Mouse (Mus musculus) embryonic facial prominence, embryonic 11.5 days (tissue): ENCODE measurements around the gene Eaf1. TPM values are rescaled to one million over a fixed set of nuclear protein-coding genes. Genes with fewer than 3 reads are reported as not detected.

ENCODE experiments used
- ATAC-seq: fragments of 200-750 bp; cut with Nextera tagmentation; replicated peaks from 2 replicates; pipeline ENCODE4 v1.8.0; 2017; ENCODE audit warnings: low read depth; ENCODE audit not compliant: insufficient number of reproducible peaks, low FRiP score, low TSS enrichment
- DNase-seq: peaks from one replicate; pipeline ENCODE4 v3.0.0-alpha.2; 2015; ENCODE audit warnings: low spot score
- H3K27ac ChIP-seq: fragments of 300-500 bp; sonication (generic); replicated peaks from 2 replicates; pipeline ENCODE4 v1.5.1; 2014; ENCODE audit warnings: mild to moderate bottlenecking, low read depth, low read length, control low read depth
- H3K27me3 ChIP-seq: fragments of 300-500 bp; sonication (generic); 2 replicates; pipeline ENCODE4 v1.6.1; 2014; ENCODE audit warnings: mild to moderate bottlenecking, low read length, moderate library complexity, mixed read lengths; ENCODE audit not compliant: control insufficient read depth, insufficient read depth
- H3K36me3 ChIP-seq: fragments of 300-500 bp; sonication (generic); replicated peaks from 2 replicates; pipeline ENCODE4 v1.6.1; 2014; ENCODE audit warnings: low read depth, mild to moderate bottlenecking, low read length, moderate library complexity, mixed read lengths; ENCODE audit not compliant: control insufficient read depth, insufficient read depth
- H3K4me1 ChIP-seq: fragments of 300-500 bp; sonication (generic); 2 replicates; pipeline ENCODE4 v1.6.1; 2014; ENCODE audit warnings: low read length, mixed read lengths; ENCODE audit not compliant: control insufficient read depth, insufficient read depth
- H3K4me2 ChIP-seq: fragments of 300-500 bp; sonication (generic); 2 replicates; pipeline ENCODE4 v1.6.1; 2014; ENCODE audit warnings: low read depth, mild to moderate bottlenecking, control low read depth, low read length, moderate library complexity
- H3K4me3 ChIP-seq: fragments of 300-500 bp; sonication (generic); 2 replicates; pipeline ENCODE4 v1.5.1; 2014; ENCODE audit warnings: low read depth, low read length, control low read depth
- H3K9ac ChIP-seq: fragments of 300-500 bp; sonication (generic); replicated peaks from 2 replicates; pipeline ENCODE4 v1.6.1; 2014; ENCODE audit warnings: mild to moderate bottlenecking, control low read depth, low read length
- H3K9me3 ChIP-seq: fragments of 300-500 bp; sonication (generic); replicated peaks from 2 replicates; pipeline ENCODE4 v1.6.1; 2016; ENCODE audit warnings: mild to moderate bottlenecking, low read length, inconsistent platforms, mixed read lengths; ENCODE audit not compliant: control insufficient read depth
- whole genome bisulfite sequencing: fragments of 180-500 bp; shearing (Covaris S2); extraction: QIAGEN DNeasy Blood & Tissue Kit; methylation state at CpG from one replicate; pipeline ENCODE4 v1.1.7; 2014; 5-methylcytosine and 5-hydroxymethylcytosine counted together
- polyA plus RNA-seq: library from polyadenylated mRNA; unstranded; fragments of >200 nt; fragmentation: Nextera tagmentation; extraction: Ambion mirVana; gene quantifications from 2 replicates; pipeline ENCODE4 v1.2.1, GENCODE M21; 2014

The Eaf1 gene
- polyA plus RNA-seq, 1 experiment from 2014 or later, result 26.7 TPM

GRCm38 (mm10) chr14:31515895-31516294, 21.7 kb downstream of the Eaf1 start:
- Histone ChIP-seq H3K4me3 (no peak overlapping the region), H3K9me3 (no peaks in the 10 kb centered on the region), H3K36me3 (no peaks in the 10 kb centered on the region), H3K27ac (no peak overlapping the region), H3K27me3 (no peaks in the 10 kb centered on the region), H3K9ac (no peak overlapping the region), H3K4me2 (no peak overlapping the region), H3K4me1 (no peaks in the 10 kb centered on the region)
- ATAC-seq (no peak), DNase-seq (no peak)
- 96% methylated on average over 2 of the region's 2 CpGs for WGBS

- no peaks in the 10 kb centered on the region for H3K36me3 ChIP-seq
- DNase-seq, result peak; percentile 37
- ATAC-seq, result no peak
Measured at GRCm38 (mm10) chr14:31519165-31519564, 25.0 kb downstream of the Eaf1 start.

GRCm38 (mm10) chr14:31521318-31521717, 27.1 kb downstream of the Eaf1 start:
- H3K4me1 ChIP-seq, result no peaks in the 10 kb centered on the region
- WGBS, result 73% methylated on average over 2 of the region's 2 CpGs
- H3K27ac ChIP-seq, result no peak overlapping the region
- no peak overlapping the region for H3K4me2 ChIP-seq
- no peak for ATAC-seq
- no peak overlapping the region for H3K4me3 ChIP-seq
- H3K27me3 ChIP-seq, result no peaks in the 10 kb centered on the region
- no peak for DNase-seq
- no peaks in the 10 kb centered on the region for H3K36me3 ChIP-seq
- H3K9ac ChIP-seq, result no peak overlapping the region
- H3K9me3 ChIP-seq, result no peaks in the 10 kb centered on the region

More at GRCm38 (mm10) chr14:31519165-31519564, 25.0 kb downstream of the Eaf1 start:
- H3K4me1 ChIP-seq, result no peaks in the 10 kb centered on the region
- 51% methylated on average over 3 of the region's 3 CpGs for WGBS
- H3K4me2 ChIP-seq, result no peak overlapping the region
- H3K9ac ChIP-seq, result no peak overlapping the region
- no peaks in the 10 kb centered on the region for H3K27me3 ChIP-seq
- H3K27ac ChIP-seq, result no peak overlapping the region
- H3K4me3 ChIP-seq, result no peak overlapping the region
- H3K9me3 ChIP-seq, result no peaks in the 10 kb centered on the region

- ATAC-seq, result no peak
- Histone ChIP-seq H3K9ac (no peak overlapping the region), H3K36me3 (no peaks in the 10 kb centered on the region), H3K9me3 (no peaks in the 10 kb centered on the region), H3K27ac (no peak overlapping the region), H3K4me2 (no peak overlapping the region), H3K4me3 (no peak overlapping the region), H3K27me3 (no peaks in the 10 kb centered on the region), H3K4me1 (no peaks in the 10 kb centered on the region)
- no peak for DNase-seq
- WGBS, result 79% methylated on average over 7 of the region's 7 CpGs
Measured at GRCm38 (mm10) chr14:31525040-31525810, 31.0 kb downstream of the Eaf1 start.

- Histone ChIP-seq H3K4me1 (peaks cover 6% of the 10 kb centered on the region; the same call in 1 of the 2 replicates), H3K9me3 (no peaks in the 10 kb centered on the region), H3K27me3 (no peaks in the 10 kb centered on the region), H3K4me3 (no peak overlapping the region), H3K27ac (no peak overlapping the region), H3K36me3 (no peaks in the 10 kb centered on the region), H3K4me2 (no peak overlapping the region), H3K9ac (no peak overlapping the region)
- ATAC-seq (no peak), DNase-seq (no peak)
- 89% methylated on average over 4 of the region's 4 CpGs for WGBS
Measured at GRCm38 (mm10) chr14:31530847-31531246, 36.6 kb downstream of the Eaf1 start.

- no peak overlapping the region for H3K4me2 ChIP-seq
- no peaks in the 10 kb centered on the region for H3K36me3 ChIP-seq
- peaks cover 6% of the 10 kb centered on the region; the same call in 1 of the 2 replicates for H3K4me1 ChIP-seq
- DNase-seq, result peak; percentile 53
- H3K9me3 ChIP-seq, result no peaks in the 10 kb centered on the region
- no peak overlapping the region for H3K4me3 ChIP-seq
- no peak for ATAC-seq
- H3K9ac ChIP-seq, result no peak overlapping the region
- peak overlapping the region; percentile 52; the same call in 1 of the 2 replicates for H3K27ac ChIP-seq
- WGBS, result 51% methylated on average over 12 of the region's 12 CpGs
- no peaks in the 10 kb centered on the region for H3K27me3 ChIP-seq
Measured at GRCm38 (mm10) chr14:31531506-31532148, 37.4 kb downstream of the Eaf1 start.

- Histone ChIP-seq H3K4me3 (no peak overlapping the region), H3K9me3 (no peaks in the 10 kb centered on the region), H3K4me1 (peaks cover 6% of the 10 kb centered on the region; the same call in 1 of the 2 replicates), H3K9ac (no peak overlapping the region), H3K36me3 (no peaks in the 10 kb centered on the region), H3K4me2 (no peak overlapping the region), H3K27me3 (no peaks in the 10 kb centered on the region), H3K27ac (0 out of 2 replicates have a peak overlapping the region, but pooled peaks have one; percentile 32)
- DNase-seq, result no peak
- ATAC-seq, result no peak
- 65% methylated on average over 3 of the region's 3 CpGs for WGBS
Measured at GRCm38 (mm10) chr14:31532656-31533055, 38.5 kb downstream of the Eaf1 start.

- WGBS, result 84% methylated on average over 6 of the region's 6 CpGs
- H3K9ac ChIP-seq, result no peak overlapping the region
- H3K9me3 ChIP-seq, result no peaks in the 10 kb centered on the region
- ATAC-seq (no peak), DNase-seq (no peak)
- H3K27ac ChIP-seq, result no peak overlapping the region
- H3K4me1 ChIP-seq, result peaks cover 2% of the 10 kb centered on the region; the same call in 1 of the 2 replicates
- no peak overlapping the region for H3K4me3 ChIP-seq
- H3K27me3 ChIP-seq, result no peaks in the 10 kb centered on the region
- no peak overlapping the region for H3K4me2 ChIP-seq
- H3K36me3 ChIP-seq, result no peaks in the 10 kb centered on the region
Measured at GRCm38 (mm10) chr14:31537298-31537697, 43.1 kb downstream of the Eaf1 start.
